Mouse (Mus musculus): ENCODE measurements at regions not wholly inside any gene's neighbourhood (a gene's known extent, or its start where the extent isn't known, plus 50 kb on each side); places are given as distances from the start of the nearest gene placed in this dataset.

DNA sequence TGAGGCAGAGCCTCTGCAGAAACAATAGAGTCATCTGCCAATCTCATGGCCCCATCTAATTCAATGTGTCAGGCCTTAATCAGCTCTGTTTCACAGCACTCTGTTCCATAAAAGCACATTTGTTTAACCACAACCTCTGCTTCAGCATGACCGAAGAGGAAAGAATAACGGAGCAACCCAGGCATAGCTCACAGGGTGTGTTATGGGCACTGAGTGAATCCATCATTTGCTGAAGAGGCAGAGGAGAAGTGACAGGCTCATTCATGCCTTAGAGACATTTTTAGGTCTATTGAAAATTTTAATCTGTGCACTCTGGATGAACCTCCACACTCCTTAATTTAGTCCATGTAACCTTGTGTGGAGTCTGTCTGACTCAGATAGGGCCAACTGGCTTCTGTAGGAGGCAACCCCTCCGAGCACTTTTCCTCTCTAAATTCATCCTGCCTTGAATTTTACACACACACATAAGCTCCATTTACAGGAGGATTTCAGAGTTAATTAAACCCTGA is 1027.1 kb upstream of the Slc10a2 start:
- no peak for TF ChIP-seq GATA1 (IDR thresholded peaks at IDR 0.05; ENCODE audit: borderline replicate concordance, low read length)
- no peak for TF ChIP-seq FLI1 (IDR thresholded peaks at IDR 0.05; ENCODE audit: low read length)
